Mouse (Mus musculus) embryo, embryonic 11.5 days (tissue): ENCODE measurements around the gene Wdr18.

Source experiments
- DNase-seq: peaks from one replicate; pipeline ENCODE4 v3.0.0-alpha.2; 2012; ENCODE audit warnings: low read depth, low spot score

The Wdr18 gene

DNA sequence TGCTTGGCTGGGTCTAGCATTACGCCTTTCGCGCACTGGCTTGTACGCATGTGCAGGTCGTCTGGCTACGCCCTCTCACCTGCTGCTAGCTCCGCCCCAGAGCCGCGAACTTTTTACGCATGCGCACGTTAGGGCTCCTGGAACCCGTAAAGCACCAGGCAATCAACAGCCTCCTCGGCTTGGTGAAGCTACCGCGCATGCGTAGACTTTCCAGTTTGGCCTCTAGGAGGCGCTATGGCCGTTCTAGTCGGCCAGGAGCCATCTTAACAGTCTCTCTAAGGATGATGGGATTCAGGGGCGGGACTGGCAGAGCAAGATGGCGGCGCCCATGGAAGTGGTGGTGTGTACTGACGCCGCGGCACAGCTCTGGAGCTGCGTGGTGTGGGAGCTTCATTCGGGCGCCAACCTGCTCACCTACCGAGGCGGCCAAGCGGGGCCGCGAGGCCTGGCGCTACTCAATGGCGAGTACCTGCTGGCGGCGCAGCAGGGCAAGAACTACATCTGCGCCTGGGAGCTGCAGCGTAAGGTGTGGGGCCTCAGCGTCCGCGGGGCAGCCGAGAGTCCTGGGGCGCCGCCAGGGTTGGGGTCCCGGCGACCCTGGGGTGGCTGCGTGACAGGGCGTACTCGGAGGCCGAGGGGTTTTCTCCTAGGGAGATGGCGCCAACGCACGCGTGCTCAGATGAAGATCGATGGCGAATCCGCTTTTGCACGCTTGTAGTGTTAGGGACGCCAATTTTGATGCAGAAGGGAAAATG lies at the start of gene Wdr18:
Gene Wdr18, plus strand, starts transcription at position 306 of the 755 bp plus-strand sequence.
- peak; percentile 100 for DNase-seq

DNA sequence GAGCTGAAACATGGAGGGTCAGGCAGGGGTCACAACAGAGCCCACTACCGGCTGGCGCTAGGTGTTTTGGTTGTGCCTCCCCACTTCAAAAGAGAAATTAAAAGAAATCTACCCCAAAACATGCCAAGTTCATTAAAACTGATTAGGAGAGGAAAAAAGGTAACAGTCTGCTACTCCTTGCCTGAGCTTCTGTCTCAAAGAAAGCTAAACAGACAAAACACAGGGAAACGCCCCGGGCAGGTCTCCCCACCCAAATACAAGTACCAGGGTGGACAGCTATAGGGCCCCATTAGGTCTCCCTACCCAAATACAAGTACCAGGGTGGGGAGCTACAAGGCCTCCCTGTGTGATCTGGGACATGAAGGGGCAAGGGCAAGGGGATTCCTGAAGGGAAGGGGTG lies 49.4 kb upstream of the Wdr18 start, which contains the start of gene Gm26602:
Gene Gm26602, plus strand, starts transcription at position 301 of the 400 bp plus-strand sequence.
- DNase-seq: no peak

DNA sequence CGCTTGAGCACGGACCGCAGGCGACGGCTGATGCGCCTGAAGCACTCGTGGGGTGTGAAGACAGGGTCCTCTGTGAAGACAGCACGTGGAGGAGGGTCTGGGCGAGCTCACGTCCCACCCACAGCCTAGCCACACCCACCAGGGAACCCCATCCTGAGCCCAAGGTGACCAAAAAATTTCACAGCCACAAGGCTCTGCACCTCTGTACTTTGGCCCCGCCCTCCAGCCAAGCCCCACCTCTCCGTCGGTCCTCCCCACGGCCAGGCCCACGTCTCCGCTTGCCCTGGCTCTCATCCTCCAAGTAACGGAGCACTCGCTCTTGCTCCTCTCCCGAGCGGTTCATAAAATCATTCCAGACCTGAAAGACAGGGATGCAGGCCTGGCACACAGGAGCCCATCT lies 47.5 kb upstream of the Wdr18 start:
- DNase-seq: no peak

DNA sequence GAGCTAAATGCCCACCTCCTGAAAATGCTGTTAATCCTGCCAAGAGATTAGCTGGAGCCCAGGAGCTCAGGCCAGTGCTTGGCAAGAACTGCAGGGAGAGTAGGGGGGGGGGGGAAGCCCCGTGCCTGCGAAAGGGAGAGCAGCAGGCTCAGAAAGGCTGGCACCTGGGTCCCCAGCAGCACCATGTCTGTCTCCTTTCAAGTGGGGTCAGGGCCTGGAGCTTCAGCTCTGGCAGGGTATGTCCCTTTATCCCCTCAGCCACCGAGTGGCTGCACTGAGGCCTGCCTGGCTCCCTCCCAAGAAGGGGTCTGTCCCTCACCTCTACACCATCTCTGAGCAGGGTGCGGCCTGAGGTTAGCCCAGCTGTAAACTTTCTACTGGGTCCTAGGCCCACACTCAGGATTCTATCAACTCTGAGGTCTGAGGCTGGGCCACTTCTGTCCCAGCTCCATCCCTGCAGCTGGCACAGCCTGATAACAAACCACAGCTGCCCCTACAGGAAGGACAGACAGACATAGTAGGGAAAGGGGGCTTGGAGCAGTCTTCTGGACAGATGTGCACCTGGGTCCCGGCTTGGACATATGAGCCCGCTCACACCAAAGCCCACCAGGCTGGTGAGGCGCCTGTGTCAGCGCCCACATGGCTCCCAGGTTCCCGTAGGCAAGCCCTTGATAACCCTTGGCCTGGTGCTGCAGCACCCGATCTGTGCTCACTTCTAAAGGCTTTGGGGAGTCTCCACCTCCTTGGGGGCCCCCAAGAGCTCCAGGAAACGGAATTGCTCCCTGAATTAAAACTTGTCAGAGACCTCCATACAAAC lies 45.6 kb upstream of the Wdr18 start:
- DNase-seq: no peak

DNA sequence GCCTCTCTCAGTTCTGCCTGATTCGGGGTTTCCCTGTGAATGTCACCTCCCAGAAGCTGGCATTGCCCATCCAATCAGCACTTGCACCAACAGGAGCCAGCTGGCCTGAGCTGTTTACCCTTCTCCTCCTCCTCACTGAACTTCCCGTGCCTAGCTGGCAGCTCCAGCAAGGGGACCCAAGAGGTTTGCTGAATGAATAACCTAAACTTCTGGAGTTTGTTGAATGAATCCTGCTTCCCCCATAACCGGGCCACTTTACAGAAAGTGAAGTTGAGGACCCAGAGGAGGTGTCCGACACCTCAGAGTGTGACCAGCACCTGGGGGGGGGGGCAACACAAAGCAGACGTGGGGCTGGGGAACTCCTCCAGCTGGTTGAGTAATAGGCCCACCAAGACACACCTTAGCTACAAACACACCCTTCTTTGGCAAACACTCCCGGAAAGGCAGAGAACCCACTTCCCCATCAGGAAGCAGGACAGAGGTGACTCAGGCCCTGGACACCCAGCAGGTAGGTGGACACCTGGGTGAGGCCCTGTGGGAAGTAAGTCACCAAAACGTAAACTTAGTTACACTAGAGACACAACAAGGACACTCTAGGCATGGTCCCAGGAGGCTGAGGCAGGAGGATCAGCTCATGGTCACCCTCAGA lies 44.9 kb upstream of the Wdr18 start:
- no peak for DNase-seq

DNA sequence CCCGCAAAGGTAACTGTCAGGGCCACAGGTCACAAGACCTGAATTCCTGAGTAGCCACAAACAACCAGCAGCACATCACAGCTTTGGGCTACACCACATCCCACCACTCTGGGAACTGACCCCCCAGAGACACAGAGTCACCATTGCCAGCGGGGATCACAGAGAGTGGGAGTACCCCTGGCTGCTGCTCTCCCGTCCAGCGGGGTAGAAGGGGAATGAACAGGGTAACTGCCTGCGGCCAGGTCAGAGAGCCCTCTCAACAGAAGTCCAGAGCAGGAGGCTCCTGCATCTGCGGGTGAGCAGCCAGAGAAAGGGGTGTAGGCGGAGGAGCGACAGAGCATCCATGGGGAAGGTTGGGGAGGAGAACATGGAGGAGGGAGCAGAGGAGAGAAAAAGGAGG lies 43.9 kb upstream of the Wdr18 start:
- DNase-seq: no peak

DNA sequence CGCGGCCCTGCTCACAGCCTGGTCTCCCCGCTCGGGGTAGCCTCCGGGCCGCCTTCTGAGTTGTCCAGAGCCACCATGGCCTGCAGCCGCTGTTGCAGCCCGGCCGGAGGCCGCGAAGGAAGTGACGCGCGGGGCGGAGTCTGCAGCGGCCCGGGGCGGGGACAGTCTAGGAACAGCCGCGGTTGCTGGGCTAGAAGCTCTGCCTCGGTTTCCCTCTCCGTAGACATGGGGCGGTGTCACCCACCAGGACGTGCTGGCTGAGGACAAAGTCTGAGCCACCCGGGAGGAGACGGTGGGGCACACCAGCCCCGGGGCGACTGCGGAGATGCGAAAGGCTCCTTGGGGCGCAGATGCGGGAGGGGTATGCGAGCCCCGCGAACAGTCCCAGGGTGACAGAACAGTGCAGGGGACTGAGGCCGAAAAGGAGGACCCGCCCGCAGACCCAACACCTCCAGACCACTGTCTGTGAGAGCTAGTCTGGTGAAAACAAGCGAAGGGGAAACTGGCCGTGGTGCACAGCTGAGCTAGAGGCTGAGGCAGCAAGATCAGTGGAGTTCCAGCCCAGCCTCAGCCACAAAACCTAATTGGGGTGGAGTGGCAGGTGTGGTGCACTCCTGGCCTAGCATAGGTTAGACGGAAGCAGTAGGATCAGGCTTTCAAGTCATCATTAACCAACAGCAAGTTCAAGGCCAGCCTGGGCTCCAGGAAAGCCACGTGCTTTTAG lies 43.0 kb upstream of the Wdr18 start, which contains the start of gene Kiss1r:
Gene Kiss1r, plus strand, starts transcription at position 164 of the 724 bp plus-strand sequence.
- no peak for DNase-seq

DNA sequence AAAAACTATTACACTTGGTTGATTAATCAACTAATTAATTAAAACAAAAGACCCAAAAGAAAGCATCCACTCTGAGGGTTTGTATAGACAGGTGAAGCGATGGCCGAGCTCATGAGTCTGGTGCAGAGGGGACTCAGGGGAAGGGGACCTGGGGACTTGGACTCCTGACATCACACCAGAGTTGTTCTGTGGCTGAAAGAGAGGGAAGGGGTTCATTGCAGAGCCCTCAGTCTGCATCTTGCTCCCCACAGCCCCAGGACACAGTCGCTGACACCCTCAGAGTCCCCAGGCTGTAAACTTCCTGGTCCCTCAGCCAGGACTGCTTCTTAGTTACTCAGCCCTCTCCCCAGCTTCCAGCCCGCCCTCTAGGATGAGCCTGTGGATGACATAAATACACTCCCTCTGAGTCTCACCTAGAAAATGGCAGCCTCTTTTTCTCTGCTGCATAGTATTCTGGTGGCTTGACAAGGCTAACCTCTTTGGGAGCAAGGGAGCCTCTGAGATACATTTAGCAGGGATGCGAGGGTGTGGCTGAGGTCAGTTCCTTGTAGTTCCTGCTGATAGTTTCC lies 42.3 kb upstream of the Wdr18 start:
- no peak for DNase-seq

DNA sequence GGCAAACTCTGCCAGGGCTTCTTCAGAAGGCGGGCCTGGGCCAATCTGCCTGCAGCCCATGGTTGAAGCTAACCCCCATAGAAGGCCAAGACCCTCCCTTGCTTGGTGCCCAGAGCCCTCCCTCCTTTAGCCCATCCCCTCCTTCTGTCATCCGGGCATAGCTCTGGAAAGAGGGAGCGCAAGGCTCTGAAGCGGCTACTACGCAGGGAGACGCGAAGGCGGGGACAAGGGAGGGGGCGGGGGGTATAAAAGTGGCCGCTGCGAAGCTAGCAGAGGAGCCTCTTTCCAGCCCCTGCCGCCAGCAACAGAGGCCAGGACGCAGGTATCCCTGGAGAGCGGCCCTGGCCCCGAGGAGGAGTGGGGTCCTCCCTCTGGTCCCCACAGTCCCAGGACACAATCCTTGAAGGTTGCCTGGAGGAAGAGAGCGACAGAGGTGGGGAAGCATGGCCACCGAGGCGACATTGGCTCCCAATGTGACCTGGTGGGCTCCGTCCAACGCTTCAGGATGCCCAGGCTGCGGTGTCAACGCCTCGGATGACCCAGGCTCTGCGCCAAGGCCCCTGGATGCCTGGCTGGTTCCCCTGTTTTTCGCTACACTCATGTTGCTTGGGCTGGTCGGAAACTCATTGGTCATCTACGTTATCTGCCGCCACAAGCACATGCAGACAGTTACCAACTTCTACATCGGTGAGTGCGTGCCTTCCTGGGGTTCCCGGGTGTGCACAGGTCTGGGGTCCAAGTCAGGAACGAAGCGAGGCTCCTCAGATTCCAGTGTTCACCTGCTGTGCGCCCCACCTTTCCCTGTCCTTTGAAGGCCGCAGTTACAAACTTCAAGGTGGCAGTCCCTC lies 41.5 kb upstream of the Wdr18 start:
- no peak for DNase-seq

DNA sequence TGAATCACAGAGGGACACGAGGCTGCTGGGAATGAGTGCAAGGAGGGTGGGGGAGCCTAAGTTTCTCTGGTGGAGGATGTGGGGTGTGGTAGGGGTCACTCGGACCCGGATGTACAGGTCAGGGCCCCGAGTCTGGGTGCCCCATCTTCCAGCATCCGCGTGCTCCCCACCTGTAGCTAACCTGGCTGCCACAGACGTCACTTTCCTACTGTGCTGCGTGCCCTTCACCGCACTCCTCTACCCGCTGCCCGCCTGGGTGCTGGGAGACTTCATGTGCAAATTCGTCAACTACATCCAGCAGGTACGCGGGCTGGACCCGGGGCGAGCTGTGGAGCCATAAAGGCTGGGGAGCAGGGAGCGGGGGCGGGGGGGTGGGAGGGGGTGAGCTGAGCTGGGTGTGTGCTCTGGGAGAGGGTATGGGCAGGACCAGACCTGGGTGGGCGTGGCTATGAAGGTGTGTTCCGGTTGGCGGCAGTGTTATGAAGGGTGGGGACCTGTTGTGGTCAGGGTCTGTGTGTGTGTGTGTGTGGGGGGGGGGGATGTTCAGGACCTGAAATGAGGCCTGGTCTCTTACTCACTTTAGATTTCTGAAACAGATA lies 40.6 kb upstream of the Wdr18 start:
- DNase-seq: no peak

DNA sequence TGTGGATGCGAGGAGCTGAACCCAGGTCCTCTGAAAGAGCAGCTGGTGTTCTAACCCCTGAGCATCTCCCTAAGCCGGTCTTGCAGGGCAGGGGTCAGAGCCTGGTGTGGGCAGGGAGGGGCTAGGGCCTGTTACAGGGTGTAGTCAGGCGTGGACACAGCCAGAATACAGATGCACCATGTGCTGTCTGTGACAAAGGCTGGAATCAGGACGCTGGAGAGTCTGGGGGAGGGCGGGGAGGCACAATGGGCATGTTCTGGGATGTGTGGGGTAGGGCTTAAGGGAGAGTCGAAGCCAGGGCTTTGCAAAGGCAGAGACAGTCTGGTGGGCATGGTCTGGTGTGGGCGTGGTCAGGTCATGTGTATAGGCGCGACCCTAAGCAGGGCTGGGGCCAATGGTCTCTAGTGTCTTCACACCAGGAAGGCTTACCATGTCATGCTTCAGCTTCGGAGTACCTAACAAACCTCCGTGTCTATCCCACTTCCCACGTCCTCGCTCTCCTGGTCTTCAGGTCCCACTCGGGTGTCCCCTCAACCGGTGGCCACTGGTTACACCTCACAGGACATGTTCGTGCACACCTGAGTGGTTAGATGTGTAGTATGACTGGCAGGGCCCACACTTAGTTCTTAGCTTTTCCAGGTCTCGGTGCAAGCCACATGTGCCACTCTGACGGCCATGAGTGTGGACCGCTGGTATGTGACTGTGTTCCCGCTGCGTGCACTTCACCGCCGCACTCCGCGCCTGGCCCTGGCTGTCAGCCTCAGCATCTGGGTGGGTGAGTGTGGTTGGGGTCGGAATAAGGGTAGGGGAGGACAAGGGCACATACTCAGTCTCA lies 39.7 kb upstream of the Wdr18 start:
- no peak for DNase-seq

DNA sequence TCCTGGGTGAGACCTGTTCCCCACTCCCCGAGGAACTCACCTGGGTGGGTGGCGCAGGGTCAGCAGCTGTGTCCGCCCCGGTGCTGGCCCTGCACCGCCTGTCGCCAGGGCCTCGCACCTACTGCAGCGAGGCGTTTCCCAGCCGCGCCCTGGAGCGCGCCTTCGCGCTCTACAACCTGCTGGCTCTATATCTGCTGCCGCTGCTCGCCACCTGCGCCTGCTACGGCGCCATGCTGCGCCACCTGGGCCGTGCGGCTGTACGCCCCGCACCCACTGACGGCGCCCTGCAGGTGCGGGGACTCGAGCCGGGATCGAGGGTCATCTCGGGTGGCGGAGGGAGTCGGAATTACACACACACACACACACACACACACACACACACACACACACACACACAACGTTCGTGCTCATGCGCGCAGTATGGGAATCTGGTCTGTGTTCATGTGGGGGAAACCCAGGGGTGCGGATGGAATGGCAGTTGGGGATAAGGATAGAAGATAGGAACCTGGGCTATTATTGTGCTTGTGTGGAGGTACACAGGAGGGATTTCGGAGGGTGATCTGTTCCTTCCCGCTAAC lies 38.9 kb upstream of the Wdr18 start, which contains the start of gene R3hdm4:
Gene R3hdm4, minus strand, starts transcription at position 251 of the 578 bp plus-strand sequence.
- no peak for DNase-seq

DNA sequence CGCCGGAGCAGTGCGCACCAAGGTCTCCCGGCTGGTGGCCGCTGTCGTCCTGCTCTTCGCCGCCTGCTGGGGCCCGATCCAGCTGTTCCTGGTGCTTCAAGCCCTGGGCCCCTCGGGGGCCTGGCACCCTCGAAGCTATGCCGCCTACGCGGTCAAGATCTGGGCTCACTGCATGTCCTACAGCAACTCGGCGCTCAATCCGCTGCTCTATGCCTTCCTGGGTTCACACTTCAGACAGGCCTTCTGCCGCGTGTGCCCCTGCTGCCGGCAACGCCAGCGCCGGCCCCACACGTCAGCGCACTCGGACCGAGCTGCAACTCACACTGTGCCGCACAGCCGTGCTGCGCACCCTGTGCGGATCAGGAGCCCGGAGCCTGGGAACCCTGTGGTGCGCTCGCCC lies 38.4 kb upstream of the Wdr18 start:
- DNase-seq: no peak

DNA sequence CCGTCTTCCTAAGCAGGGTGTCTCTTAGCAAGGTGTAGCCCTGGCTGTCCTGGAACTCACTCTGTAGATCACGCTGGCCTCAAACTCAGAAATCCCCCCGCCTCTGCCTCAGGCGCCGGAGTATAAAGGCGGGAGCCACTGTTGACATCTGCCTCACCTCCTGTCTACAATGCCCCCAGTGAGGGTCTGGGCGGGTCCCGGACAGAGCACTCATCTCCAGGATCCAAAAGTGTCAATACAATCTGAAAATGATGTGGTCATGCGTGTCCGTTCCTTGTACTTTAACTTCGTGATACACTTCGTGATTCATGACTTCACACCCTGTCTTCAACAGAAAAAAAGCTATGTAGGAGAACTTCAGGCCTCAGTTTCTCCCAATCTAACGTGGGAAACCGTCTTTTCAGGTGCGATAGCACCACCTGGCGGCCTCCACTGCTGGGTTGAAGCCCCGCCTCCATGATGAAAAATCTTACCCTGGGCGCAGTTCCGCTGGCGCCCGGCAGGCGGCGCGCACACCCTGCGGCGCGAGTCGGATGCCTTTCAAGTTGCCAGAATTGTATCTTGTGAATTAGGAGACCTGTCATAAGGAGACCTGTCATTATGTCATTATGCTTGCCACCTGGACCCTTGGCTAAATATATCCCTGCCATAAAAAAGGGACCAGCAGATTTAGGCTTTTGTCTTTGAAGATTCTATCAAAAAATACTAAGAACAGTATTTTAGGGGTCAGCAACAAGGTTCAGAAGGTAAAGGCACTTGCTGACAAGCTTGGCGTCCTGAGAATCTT lies 34.8 kb upstream of the Wdr18 start:
- DNase-seq: no peak

DNA sequence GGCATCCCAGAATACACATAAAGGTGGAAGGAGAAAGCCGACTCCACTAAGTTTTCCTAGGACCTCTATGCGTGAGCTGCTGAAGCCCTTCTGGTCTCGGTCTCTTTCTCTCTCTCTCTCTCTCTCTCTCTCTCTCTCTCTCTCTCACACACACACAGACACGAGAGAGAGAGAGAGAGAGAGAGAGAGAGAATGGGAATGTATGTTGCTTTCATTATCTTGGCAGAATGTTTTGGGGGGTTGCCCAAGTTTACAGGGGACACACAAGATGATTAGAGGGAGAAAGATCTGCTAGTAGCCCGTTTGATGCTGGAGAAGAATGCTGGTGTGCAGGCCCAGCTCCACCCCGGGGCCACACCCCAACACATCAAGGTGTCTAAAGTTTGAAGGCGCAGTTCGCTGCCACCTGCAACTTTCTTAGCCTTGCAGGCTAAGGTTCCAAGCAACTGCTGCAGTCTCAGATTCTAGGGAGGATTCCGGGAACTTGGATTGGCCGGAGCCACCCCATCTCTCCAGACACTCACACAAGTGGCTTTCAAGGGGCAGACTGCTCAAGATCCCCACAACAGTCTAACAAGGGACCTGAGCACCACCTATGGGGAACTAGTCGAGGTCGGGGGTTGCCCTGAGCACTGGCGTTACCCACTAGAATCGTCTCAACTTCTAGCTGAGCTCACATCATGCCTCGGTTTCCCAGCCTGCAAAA lies 34.0 kb upstream of the Wdr18 start:
- no peak for DNase-seq

DNA sequence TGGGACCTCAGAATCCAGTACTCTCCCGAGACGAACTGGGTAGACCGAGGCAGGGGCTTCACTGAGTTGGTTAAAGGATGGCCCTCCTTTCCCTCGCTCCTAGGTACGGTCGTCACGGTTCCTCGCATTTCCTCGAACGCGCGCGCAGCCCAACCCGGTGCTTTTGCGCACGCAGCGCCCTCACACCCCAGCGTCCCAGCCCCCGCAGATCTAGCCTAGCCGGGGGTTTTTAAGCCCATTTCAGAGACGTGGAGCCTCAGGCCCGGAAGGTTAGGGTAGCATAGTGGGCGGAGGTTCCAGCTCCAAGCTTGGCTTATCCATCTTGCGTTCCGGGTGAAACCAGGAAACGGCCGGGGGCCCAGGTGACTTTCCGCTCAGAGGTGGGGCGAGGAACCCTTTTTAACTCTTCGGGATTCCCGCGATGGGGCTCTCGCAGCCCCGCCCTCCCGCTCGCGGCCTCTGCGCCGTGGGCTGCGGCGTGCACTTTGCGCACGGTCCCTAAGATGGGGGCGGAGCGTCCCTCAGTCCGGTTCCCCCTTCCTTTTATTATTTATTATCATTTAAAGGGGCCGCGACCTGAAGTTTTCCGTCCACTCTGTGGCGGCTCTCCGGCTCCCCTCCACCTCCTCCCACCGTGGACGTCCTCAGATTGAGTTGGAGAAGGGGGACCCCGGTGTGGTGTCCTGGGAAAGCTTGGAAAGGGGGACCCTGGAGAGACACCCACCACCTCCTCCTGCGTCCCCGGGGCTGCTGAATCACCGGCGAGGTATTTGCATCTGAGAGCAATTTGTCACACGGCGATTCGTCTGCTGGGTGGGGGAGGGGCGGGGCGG lies 33.2 kb upstream of the Wdr18 start, which contains the start of gene Arid3a:
Gene Arid3a, plus strand, starts transcription at position 553 of the 833 bp plus-strand sequence.
- peak; percentile 94 for DNase-seq
